Mouse (Mus musculus) liver, postnatal 0 days (tissue): ENCODE data around the gene Eif2ak3.

Experiments
- CTCF ChIP-seq: sonication (generic); IDR thresholded peaks from 2 replicates; pipeline ENCODE4 v1.5.1; 2016; ENCODE audit warnings: antibody characterized with exemption, low read depth
- EP300 ChIP-seq: IDR thresholded peaks from 2 replicates; pipeline ENCODE4 v1.6.1; 2016; ENCODE audit warnings: antibody characterized with exemption, low read depth, mild to moderate bottlenecking

- TF ChIP-seq EP300 (no peak), CTCF (no peak)
These were observed 43.7 kb downstream of the Eif2ak3 start for GRCm38 (mm10) chr6:70887993-70888392.
